Mouse (Mus musculus): ENCODE measurements at regions not wholly inside any gene's neighbourhood (a gene's known extent, or its start where the extent isn't known, plus 50 kb on each side); places are given as distances from the start of the nearest gene placed in this dataset.

GRCm38 (mm10) chr10:21764891-21765290 lies 117.1 kb upstream of the Sgk1 start:
- TF ChIP-seq POLR2A (IDR thresholded peaks at IDR 0.05; ENCODE audit: low read depth, low read length), result no peak
- no peak for TF ChIP-seq CTCF (IDR thresholded peaks at IDR 0.05; ENCODE audit: borderline replicate concordance, insufficient read depth, low read length)

All from embryonic fibroblast, embryonic 13.5 days (primary cell).